Mouse (Mus musculus) limb, embryonic 10.5 days (tissue): ENCODE measurements at regions not wholly inside any gene's neighbourhood (a gene's known extent, or its start where the extent isn't known, plus 50 kb on each side); places are given as distances from the start of the nearest gene placed in this dataset.

ENCODE experiments used
- DNase-seq: peaks from one replicate; pipeline ENCODE4 v3.0.0-alpha.2; 2017; ENCODE audit warnings: low spot score
- H3K27ac ChIP-seq: fragments of 300-500 bp; sonication (generic); 2 replicates; pipeline ENCODE4 v1.5.1; 2016; ENCODE audit warnings: mild to moderate bottlenecking
- H3K27me3 ChIP-seq: fragments of 300-500 bp; sonication (generic); 2 replicates; pipeline ENCODE4 v1.6.1; 2016; ENCODE audit warnings: low read depth, mild to moderate bottlenecking; ENCODE audit not compliant: poor library complexity, severe bottlenecking
- H3K36me3 ChIP-seq: fragments of 300-500 bp; sonication (generic); 2 replicates; pipeline ENCODE4 v1.6.1; 2016; ENCODE audit warnings: mild to moderate bottlenecking, moderate library complexity
- H3K4me1 ChIP-seq: fragments of 300-500 bp; sonication (generic); 2 replicates; pipeline ENCODE4 v1.6.1; 2016
- H3K4me3 ChIP-seq: fragments of 300-500 bp; sonication (generic); 2 replicates; pipeline ENCODE4 v1.5.1; 2016; ENCODE audit warnings: mild to moderate bottlenecking, moderate library complexity
- H3K9me3 ChIP-seq: fragments of 300-500 bp; sonication (generic); replicated peaks from 2 replicates; pipeline ENCODE4 v1.6.1; 2016; ENCODE audit warnings: mild to moderate bottlenecking
- WGBS: fragments of 180-500 bp; shearing (Covaris S2); methylation state at CpG from one replicate; pipeline ENCODE4 v1.1.7; 2016; 5-methylcytosine and 5-hydroxymethylcytosine counted together

- H3K4me1 ChIP-seq: 0 out of 2 replicates have a peak, but pooled peaks cover 3% of the 10 kb centered on the region
- H3K27ac ChIP-seq: no peak overlapping the region
- 93% methylated on average over 23 of the region's 23 CpGs for WGBS
- H3K27me3 ChIP-seq: no peaks in the 10 kb centered on the region
- no peak for DNase-seq
- H3K36me3 ChIP-seq: no peaks in the 10 kb centered on the region
- H3K4me3 ChIP-seq: no peak overlapping the region
- no peaks in the 10 kb centered on the region for H3K9me3 ChIP-seq
Measured at GRCm38 (mm10) chr12:106128944-106129724, 119.1 kb downstream of the Vrk1 start.

GRCm38 (mm10) chr12:106130071-106130676, 120.1 kb downstream of the Vrk1 start:
- no peaks in the 10 kb centered on the region for H3K27me3 ChIP-seq
- no peaks in the 10 kb centered on the region for H3K36me3 ChIP-seq
- H3K9me3 ChIP-seq: no peaks in the 10 kb centered on the region
- H3K4me1 ChIP-seq: 0 out of 2 replicates have a peak, but pooled peaks cover 3% of the 10 kb centered on the region
- WGBS: 87% methylated on average over 11 of the region's 11 CpGs
- no peak for DNase-seq
- H3K27ac ChIP-seq: no peak overlapping the region
- H3K4me3 ChIP-seq: no peak overlapping the region

DNA sequence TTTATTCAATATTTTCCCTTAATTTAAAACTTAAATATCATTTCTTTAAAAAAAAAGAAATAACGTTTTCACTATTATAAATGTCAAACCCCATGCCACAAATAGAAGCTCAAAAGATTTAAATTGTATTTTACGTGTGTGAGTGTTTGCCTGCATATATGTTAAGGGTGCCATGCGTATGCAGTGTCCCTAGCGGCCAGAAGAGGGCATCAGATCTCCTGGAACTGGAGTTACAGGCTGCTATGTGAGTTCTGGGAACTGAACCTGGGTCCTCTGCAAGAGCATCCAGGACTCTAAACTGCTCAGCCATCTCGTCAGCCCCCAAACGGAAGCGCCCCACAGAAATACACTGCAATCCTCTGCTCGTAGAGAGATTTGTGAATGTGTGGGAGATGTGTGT, 122.7 kb downstream of the Vrk1 start:
- DNase-seq: no peak
- Histone ChIP-seq H3K27me3 (no peaks in the 10 kb centered on the region), H3K4me1 (0 out of 2 replicates have a peak, but pooled peaks cover 3% of the 10 kb centered on the region), H3K36me3 (no peaks in the 10 kb centered on the region), H3K9me3 (no peaks in the 10 kb centered on the region), H3K4me3 (no peak overlapping the region), H3K27ac (no peak overlapping the region)
- 94% methylated on average over 8 of the region's 8 CpGs for WGBS

DNA sequence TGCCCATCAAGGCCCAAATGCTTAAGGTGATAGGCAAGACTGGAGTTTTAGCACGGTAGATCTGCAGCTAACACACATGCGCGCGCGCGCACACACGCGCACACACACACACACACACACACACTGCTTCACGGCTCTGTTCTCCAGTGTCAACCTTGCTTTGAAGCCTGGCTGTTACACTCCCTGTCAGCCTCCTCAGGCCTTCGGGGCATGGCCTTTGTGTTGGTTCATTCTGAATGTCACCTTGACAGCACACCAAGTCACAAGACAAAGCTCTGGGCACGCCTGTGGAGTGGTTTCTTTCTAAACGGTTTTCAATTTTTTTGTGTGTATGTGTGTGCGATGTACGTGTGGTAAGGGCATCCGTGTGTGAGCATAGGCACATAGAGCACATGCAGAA, 128.4 kb downstream of the Vrk1 start:
- 94% methylated on average over 15 of the region's 15 CpGs for WGBS
- Histone ChIP-seq H3K27ac (no peak overlapping the region), H3K4me3 (no peak overlapping the region), H3K4me1 (no peaks in the 10 kb centered on the region), H3K36me3 (no peaks in the 10 kb centered on the region), H3K9me3 (no peaks in the 10 kb centered on the region), H3K27me3 (no peaks in the 10 kb centered on the region)
- DNase-seq: no peak

GRCm38 (mm10) chr12:106139491-106139890, 129.5 kb downstream of the Vrk1 start:
- Histone ChIP-seq H3K36me3 (no peaks in the 10 kb centered on the region), H3K27me3 (no peaks in the 10 kb centered on the region), H3K4me1 (no peaks in the 10 kb centered on the region), H3K4me3 (no peak overlapping the region), H3K9me3 (no peaks in the 10 kb centered on the region), H3K27ac (no peak overlapping the region)
- 90% methylated on average over 11 of the region's 11 CpGs for WGBS
- no peak for DNase-seq

DNA sequence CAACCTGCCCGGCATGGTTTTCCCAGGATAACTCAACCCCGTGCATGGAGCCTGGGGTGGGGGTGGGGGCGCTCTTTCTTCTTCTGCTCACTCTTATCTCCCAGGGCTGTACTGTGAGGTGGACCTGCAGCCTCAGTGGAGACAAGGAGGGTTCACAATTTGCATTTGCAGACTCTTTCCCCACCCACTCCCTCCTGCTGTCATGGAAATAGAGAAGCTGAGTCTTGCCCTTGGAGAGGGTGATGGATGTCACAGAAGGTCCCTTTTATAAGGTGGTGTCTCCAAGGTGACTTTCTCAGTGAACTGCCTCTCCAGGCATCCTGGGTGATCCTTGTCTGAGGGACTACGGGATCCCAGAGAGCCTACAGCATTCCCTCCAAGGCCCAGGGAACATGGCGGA, 129.9 kb downstream of the Vrk1 start:
- H3K9me3 ChIP-seq: no peaks in the 10 kb centered on the region
- no peak for DNase-seq
- H3K4me1 ChIP-seq: no peaks in the 10 kb centered on the region
- H3K36me3 ChIP-seq: no peaks in the 10 kb centered on the region
- no peak overlapping the region for H3K4me3 ChIP-seq
- H3K27ac ChIP-seq: no peak overlapping the region
- no peaks in the 10 kb centered on the region for H3K27me3 ChIP-seq
- WGBS: 72% methylated on average over 5 of the region's 5 CpGs

GRCm38 (mm10) chr12:106140671-106141070, 130.6 kb downstream of the Vrk1 start:
- Histone ChIP-seq H3K4me1 (no peaks in the 10 kb centered on the region), H3K4me3 (no peak overlapping the region), H3K27me3 (no peaks in the 10 kb centered on the region), H3K36me3 (no peaks in the 10 kb centered on the region), H3K27ac (no peak overlapping the region), H3K9me3 (no peaks in the 10 kb centered on the region)
- 88% methylated on average over 8 of the region's 8 CpGs for WGBS
- no peak for DNase-seq

DNA sequence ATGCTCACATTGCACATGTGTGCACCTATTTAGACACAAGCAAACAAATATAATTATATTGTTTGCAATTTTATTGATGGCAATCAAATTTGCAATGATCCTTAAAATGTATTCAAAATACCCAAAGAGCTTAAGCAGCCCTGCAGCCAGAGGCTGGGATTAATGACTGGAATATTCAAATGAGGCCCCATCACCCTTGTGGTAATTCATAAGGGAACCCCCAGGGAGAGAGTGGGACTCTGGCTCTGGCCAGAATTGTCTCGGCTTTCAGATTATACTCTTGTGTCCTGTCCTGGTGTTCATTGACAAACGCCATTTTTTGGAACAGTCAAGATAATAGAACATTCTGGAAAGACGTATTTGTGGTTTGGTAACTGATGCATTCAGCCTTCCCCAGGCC, 133.5 kb downstream of the Vrk1 start:
- Histone ChIP-seq H3K4me3 (no peak overlapping the region), H3K27me3 (no peaks in the 10 kb centered on the region), H3K4me1 (no peaks in the 10 kb centered on the region), H3K36me3 (no peaks in the 10 kb centered on the region), H3K9me3 (no peaks in the 10 kb centered on the region), H3K27ac (no peak overlapping the region)
- no peak for DNase-seq
- 92% methylated on average over 3 of the region's 3 CpGs for WGBS

- H3K27me3 ChIP-seq: no peaks in the 10 kb centered on the region
- no peaks in the 10 kb centered on the region for H3K4me1 ChIP-seq
- H3K4me3 ChIP-seq: no peak overlapping the region
- H3K9me3 ChIP-seq: no peaks in the 10 kb centered on the region
- no peaks in the 10 kb centered on the region for H3K36me3 ChIP-seq
- no peak for DNase-seq
- H3K27ac ChIP-seq: no peak overlapping the region
- WGBS: 72% methylated on average over 6 of the region's 6 CpGs
Measured at GRCm38 (mm10) chr12:106156837-106157236, 146.8 kb downstream of the Vrk1 start.

DNA sequence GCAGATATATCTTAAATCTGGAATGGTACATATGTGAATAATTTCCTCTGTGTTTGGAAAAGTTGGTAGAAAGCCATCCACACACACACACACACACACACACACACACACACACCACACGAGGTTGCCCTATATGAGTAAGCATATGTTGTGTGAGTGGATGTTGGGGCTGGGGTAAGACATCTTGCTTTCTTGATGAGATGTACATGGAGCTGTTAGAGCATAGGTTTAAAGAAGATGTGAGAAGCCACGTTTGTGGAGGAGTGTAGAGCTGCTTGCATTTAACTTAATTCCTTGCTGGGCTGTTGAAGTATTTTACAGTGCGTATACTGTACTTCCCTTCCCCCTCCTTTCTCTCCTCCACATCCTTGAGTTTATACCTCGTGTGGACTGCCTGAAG, 147.8 kb downstream of the Vrk1 start:
- Histone ChIP-seq H3K9me3 (no peaks in the 10 kb centered on the region), H3K27me3 (no peaks in the 10 kb centered on the region), H3K36me3 (no peaks in the 10 kb centered on the region), H3K4me1 (no peaks in the 10 kb centered on the region), H3K27ac (no peak overlapping the region), H3K4me3 (no peak overlapping the region)
- WGBS: 82% methylated on average over 4 of the region's 4 CpGs
- no peak for DNase-seq

- H3K27me3 ChIP-seq: no peaks in the 10 kb centered on the region
- no peaks in the 10 kb centered on the region for H3K4me1 ChIP-seq
- 98% methylated on average over 14 of the region's 14 CpGs for WGBS
- DNase-seq: no peak
- no peaks in the 10 kb centered on the region for H3K36me3 ChIP-seq
- no peak overlapping the region for H3K4me3 ChIP-seq
- H3K27ac ChIP-seq: no peak overlapping the region
- H3K9me3 ChIP-seq: no peaks in the 10 kb centered on the region
Measured at GRCm38 (mm10) chr12:106158620-106159019, 148.6 kb downstream of the Vrk1 start.

DNA sequence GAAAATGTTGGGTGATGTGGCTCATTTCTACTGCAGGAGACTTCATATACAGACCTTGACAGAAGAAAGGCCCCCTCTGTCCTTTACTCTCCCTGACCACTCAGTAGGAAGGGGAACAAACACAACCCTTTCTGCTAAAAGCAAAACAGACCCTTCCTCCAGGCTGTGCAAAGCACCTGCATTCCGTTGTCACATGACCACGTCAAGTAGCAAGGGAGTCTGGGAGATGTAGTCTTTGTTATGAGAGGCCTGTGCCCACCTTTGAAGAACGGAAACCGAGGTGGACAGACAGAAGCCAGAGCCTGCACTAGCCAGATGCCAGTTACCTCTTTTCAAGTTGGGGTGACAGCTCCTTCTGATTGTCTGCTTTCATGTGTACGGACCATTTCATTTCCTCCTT, 161.3 kb downstream of the Vrk1 start:
- Histone ChIP-seq H3K4me3 (no peak overlapping the region), H3K27me3 (peaks cover 45% of the 10 kb centered on the region), H3K36me3 (no peaks in the 10 kb centered on the region), H3K9me3 (no peaks in the 10 kb centered on the region), H3K4me1 (peaks cover 21% of the 10 kb centered on the region), H3K27ac (no peak overlapping the region)
- WGBS: 64% methylated on average over 5 of the region's 5 CpGs
- DNase-seq: no peak

GRCm38 (mm10) chr12:106173211-106173610, 163.2 kb downstream of the Vrk1 start:
- 39% methylated on average over 8 of the region's 8 CpGs for WGBS
- peaks cover 54% of the 10 kb centered on the region for H3K27me3 ChIP-seq
- H3K36me3 ChIP-seq: no peaks in the 10 kb centered on the region
- no peak for DNase-seq
- no peak overlapping the region for H3K27ac ChIP-seq
- no peak overlapping the region for H3K4me3 ChIP-seq
- peaks cover 21% of the 10 kb centered on the region for H3K4me1 ChIP-seq
- no peaks in the 10 kb centered on the region for H3K9me3 ChIP-seq
